Mouse (Mus musculus) limb, embryonic 12.5 days (tissue): ENCODE data around the gene Eddm3b. TPM values are rescaled to one million over a fixed set of nuclear protein-coding genes. Genes with fewer than 3 reads are reported as not detected.
A peak's percentile ranks its signal among the peaks of the same experiment; 100 is the strongest.

Experiments used
- ATAC-seq: fragments of 200-750 bp; cut with Nextera tagmentation; 2 replicates; pipeline ENCODE4 v1.8.0; 2017; ENCODE audit warnings: low read depth, moderate TSS enrichment; ENCODE audit not compliant: insufficient number of reproducible peaks, insufficient read depth, low FRiP score, low TSS enrichment
- H3K27ac ChIP-seq: fragments of 300-500 bp; sonication (generic); 2 replicates; pipeline ENCODE4 v1.5.1; 2016; ENCODE audit warnings: mild to moderate bottlenecking, moderate library complexity
- H3K27me3 ChIP-seq: fragments of 300-500 bp; sonication (generic); 2 replicates; pipeline ENCODE4 v1.6.1; 2016; ENCODE audit warnings: mild to moderate bottlenecking, moderate library complexity
- H3K36me3 ChIP-seq: fragments of 300-500 bp; sonication (generic); 2 replicates; pipeline ENCODE4 v1.6.1; 2016; ENCODE audit warnings: mild to moderate bottlenecking, moderate library complexity
- H3K4me1 ChIP-seq: fragments of 300-500 bp; sonication (generic); replicated peaks from 2 replicates; pipeline ENCODE4 v1.6.1; 2016
- H3K4me2 ChIP-seq: fragments of 300-500 bp; sonication (generic); 2 replicates; pipeline ENCODE4 v1.6.1; 2016; ENCODE audit warnings: mild to moderate bottlenecking, moderate library complexity
- H3K4me3 ChIP-seq: fragments of 300-500 bp; sonication (generic); replicated peaks from 2 replicates; pipeline ENCODE4 v1.5.1; 2016; ENCODE audit warnings: mild to moderate bottlenecking
- H3K9ac ChIP-seq: fragments of 300-500 bp; sonication (generic); replicated peaks from 2 replicates; pipeline ENCODE4 v1.6.1; 2016; ENCODE audit warnings: mild to moderate bottlenecking, moderate library complexity
- H3K9me3 ChIP-seq: fragments of 300-500 bp; sonication (generic); 2 replicates; pipeline ENCODE4 v1.6.1; 2016; ENCODE audit warnings: mild to moderate bottlenecking, moderate library complexity
- WGBS: fragments of 180-500 bp; shearing (Covaris S2); methylation state at CpG from one replicate; pipeline ENCODE4 v1.1.7; 2016; 5-methylcytosine and 5-hydroxymethylcytosine counted together
- polyA plus RNA-seq: library from polyadenylated mRNA; unstranded; fragments of >200 nt; fragmentation: Nextera tagmentation; extraction: Ambion mirVana; gene quantifications from 2 replicates; pipeline ENCODE4 v1.2.1, GENCODE M21; 2016

Eddm3b gene
- polyA plus RNA-seq, 1 experiment from 2014 or later, result not detected

DNA sequence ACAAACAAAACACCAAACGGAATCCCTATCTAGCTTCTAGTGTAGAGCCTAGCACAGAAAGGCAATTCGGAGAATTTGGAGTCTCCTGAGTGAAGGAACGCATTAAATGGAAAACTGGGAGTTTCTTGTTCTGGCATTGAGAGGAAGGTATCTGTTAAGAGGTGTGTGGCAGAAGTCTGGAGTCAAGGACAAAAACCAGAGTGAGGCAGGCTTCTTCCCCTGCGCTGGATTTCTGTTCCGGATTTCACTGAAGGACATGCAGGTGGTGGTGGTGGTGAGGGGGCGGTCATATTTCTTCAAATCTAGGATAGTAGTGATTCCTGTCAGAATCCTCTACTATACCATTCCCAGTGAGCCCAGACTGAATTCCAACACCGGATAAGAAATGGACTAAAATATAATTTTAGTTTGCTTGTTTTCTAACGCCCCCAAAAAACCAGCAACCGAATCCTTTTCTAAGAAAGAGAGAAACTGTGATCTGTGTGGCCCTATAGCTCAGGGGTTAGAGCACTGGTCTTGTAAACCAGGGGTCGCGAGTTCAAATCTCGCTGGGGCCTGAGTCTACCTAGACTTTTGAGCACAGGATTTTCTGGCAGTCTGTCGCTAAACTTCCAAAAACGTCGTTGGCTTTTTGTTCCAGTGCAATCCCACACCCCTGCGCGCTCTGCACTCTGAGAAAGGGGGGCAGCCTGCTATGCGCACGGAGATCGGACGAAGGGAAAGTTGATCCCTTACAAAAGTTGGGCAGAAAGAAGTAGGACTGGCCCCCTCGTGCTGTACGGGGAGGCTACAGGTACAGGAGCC, 25.9 kb upstream of the Eddm3b start:
- Histone ChIP-seq H3K27me3 (peaks cover 10% of the 10 kb centered on the region; the same call in 1 of the 2 replicates), H3K4me1 (0 out of 2 replicates have a peak, but pooled peaks cover 7% of the 10 kb centered on the region), H3K9me3 (no peaks in the 10 kb centered on the region), H3K4me2 (peak overlapping the region; percentile 68), H3K27ac (peak overlapping the region; percentile 75), H3K36me3 (no peaks in the 10 kb centered on the region), H3K9ac (peak overlapping the region; percentile 51), H3K4me3 (peak overlapping the region; percentile 59)
- WGBS, result 1% methylated on average over 23 of the region's 23 CpGs
- ATAC-seq, result peak; percentile 19; the same call in 1 of the 2 replicates

- WGBS, result under 1% methylated on average over 34 of the region's 34 CpGs
- H3K9me3 ChIP-seq, result no peaks in the 10 kb centered on the region
- peak overlapping the region; percentile 75 for H3K27ac ChIP-seq
Measured at GRCm38 (mm10) chr14:51088970-51089673, 25.1 kb upstream of the Eddm3b start.

DNA sequence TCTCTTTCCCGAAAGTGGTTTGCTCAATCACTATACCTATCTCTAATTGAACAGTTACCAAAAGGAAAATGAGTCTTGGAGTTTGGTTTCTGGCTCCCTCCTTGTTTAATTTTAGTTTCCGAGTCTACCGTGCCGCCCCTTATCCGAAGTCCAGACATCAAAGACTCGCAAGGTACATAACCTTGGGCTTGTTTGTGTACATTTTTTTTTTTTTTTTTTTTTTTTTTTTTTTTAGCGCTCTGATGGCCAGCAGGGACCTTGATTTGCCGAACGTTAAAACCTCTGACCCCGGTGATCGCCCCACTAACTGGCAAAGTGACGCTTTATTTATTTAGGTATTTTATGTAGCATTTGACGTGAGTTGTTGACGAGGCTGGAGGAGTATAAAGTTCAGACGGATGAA, 24.6 kb upstream of the Eddm3b start:
- H3K9me3 ChIP-seq, result no peaks in the 10 kb centered on the region
- peak overlapping the region; percentile 68 for H3K4me2 ChIP-seq
- no peaks in the 10 kb centered on the region; the same call in 1 of the 2 replicates for H3K27me3 ChIP-seq
- H3K27ac ChIP-seq, result peak overlapping the region; percentile 87
- H3K4me1 ChIP-seq, result 0 out of 2 replicates have a peak, but pooled peaks cover 3% of the 10 kb centered on the region
- no peak; the same call in 1 of the 2 replicates for ATAC-seq
- under 1% methylated on average over 15 of the region's 15 CpGs for WGBS
- 0 out of 2 replicates have a peak overlapping the region, but pooled peaks have one; percentile 12 for H3K9ac ChIP-seq
- peak overlapping the region; percentile 59 for H3K4me3 ChIP-seq
- H3K36me3 ChIP-seq, result no peaks in the 10 kb centered on the region

More at GRCm38 (mm10) chr14:51088970-51089673, 25.1 kb upstream of the Eddm3b start:
- Histone ChIP-seq H3K9ac (peak overlapping the region; percentile 51), H3K4me3 (peak overlapping the region; percentile 59), H3K4me2 (peak overlapping the region; percentile 68), H3K27me3 (peaks cover 4% of the 10 kb centered on the region; the same call in 1 of the 2 replicates), H3K36me3 (no peaks in the 10 kb centered on the region), H3K4me1 (0 out of 2 replicates have a peak, but pooled peaks cover 3% of the 10 kb centered on the region)
- peak; percentile 88 for ATAC-seq

- Histone ChIP-seq H3K27me3 (no peaks in the 10 kb centered on the region; the same call in 1 of the 2 replicates), H3K9ac (peak overlapping the region; percentile 68), H3K4me2 (peak overlapping the region; percentile 68), H3K27ac (peak overlapping the region; percentile 87), H3K4me3 (peak overlapping the region; percentile 59), H3K4me1 (0 out of 2 replicates have a peak, but pooled peaks cover 3% of the 10 kb centered on the region), H3K9me3 (no peaks in the 10 kb centered on the region), H3K36me3 (no peaks in the 10 kb centered on the region)
- no peak; the same call in 1 of the 2 replicates for ATAC-seq
- under 1% methylated on average over 27 of the region's 27 CpGs for WGBS
Measured at GRCm38 (mm10) chr14:51090077-51090781, 24.0 kb upstream of the Eddm3b start.

- Histone ChIP-seq H3K27me3 (no peaks in the 10 kb centered on the region), H3K36me3 (no peaks in the 10 kb centered on the region), H3K4me3 (peak within 1 kb of the TSS; percentile 59), H3K9ac (peak within 1 kb of the TSS; percentile 68), H3K9me3 (no peaks in the 10 kb centered on the region), H3K27ac (peak within 1 kb of the TSS; percentile 87), H3K4me2 (peak within 1 kb of the TSS; percentile 68), H3K4me1 (0 out of 2 replicates have a peak, but pooled peaks cover 3% of the 10 kb centered on the region)
- WGBS, result 6% methylated on average over 33 of the region's 33 CpGs
- peak; percentile 57; the same call in 1 of the 2 replicates for ATAC-seq
Measured at GRCm38 (mm10) chr14:51090921-51091900, 23.0 kb upstream of the Eddm3b start, which contains the start of the genes Rnase4 and Ang. Gene Rnase4 (plus strand): TSS chr14:51091077. Gene Ang (plus strand): TSS chr14:51091150.

GRCm38 (mm10) chr14:51092073-51092620, 22.1 kb upstream of the Eddm3b start:
- 0 out of 2 replicates have a peak, but pooled peaks cover 3% of the 10 kb centered on the region for H3K4me1 ChIP-seq
- H3K4me3 ChIP-seq, result no peak overlapping the region
- no peaks in the 10 kb centered on the region for H3K36me3 ChIP-seq
- no peak overlapping the region for H3K27ac ChIP-seq
- WGBS, result 53% methylated on average over 8 of the region's 8 CpGs
- no peaks in the 10 kb centered on the region for H3K27me3 ChIP-seq
- ATAC-seq, result no peak
- H3K9ac ChIP-seq, result no peak overlapping the region
- peak overlapping the region; percentile 68 for H3K4me2 ChIP-seq
- H3K9me3 ChIP-seq, result no peaks in the 10 kb centered on the region

DNA sequence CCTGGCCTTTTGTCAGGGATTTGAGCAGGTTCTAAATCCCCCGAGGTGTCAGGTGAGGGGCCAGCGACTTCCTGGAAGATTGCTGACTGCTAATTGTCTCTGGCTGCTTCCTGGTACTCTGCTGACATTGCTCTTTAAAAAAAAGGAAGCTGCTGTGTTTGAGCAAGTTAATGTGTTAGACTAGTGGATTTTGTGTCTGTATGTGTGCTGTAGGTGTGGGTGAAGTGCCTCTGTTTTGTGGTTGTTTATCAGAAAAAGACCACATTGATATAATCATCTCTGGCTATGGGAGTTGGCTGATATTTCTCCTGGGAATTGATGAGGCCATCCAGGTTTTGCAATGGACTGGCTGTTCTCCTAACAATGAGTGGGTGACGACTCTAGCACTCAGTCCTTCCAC, 20.7 kb upstream of the Eddm3b start:
- Histone ChIP-seq H3K27ac (no peak overlapping the region), H3K27me3 (no peaks in the 10 kb centered on the region), H3K4me1 (no peaks in the 10 kb centered on the region)

DNA sequence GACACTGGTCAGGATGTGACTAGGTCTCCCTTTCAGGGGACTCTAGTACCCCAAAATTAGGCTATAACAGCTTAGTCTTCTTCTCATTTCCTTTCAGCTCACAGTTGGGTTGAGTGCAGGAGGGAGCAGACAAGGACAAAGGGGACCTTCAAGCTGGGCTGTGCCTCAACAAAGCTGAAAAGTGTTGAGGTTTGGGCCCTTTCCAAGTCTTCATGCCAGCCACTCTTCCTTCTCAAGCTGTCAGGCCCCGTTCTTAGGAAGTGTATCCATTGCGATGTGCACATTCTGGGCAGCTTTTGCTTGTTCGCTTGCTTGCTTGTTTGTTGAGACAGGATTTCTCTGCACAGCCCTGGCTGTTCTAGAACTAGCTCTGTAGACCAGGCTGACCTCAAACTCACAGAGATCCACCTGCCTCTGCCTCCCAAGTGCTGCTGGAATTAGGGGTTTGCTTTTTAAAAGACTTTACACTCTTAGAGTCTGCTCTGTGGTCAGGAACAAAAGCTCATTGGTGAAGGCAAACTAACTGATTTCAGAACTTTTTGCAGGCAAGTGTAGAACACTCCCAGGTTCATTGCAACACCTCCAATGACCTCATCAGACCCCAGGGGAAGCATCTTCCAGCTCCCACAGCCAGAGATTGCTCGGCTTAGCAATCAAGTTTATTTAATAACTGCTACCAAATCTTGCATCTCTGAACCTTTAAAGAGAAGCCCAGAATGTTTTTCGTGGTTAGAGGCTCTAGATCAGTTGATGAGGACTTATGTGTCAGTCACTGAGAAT, 19.9 kb upstream of the Eddm3b start:
- H3K9me3 ChIP-seq, result no peaks in the 10 kb centered on the region
- H3K4me1 ChIP-seq, result no peaks in the 10 kb centered on the region
- WGBS, result 84% methylated on average over 5 of the region's 5 CpGs
- no peak overlapping the region for H3K4me2 ChIP-seq
- H3K36me3 ChIP-seq, result no peaks in the 10 kb centered on the region
- no peaks in the 10 kb centered on the region for H3K27me3 ChIP-seq
- H3K4me3 ChIP-seq, result no peak overlapping the region
- no peak for ATAC-seq
- H3K27ac ChIP-seq, result no peak overlapping the region
- H3K9ac ChIP-seq, result no peak overlapping the region

More for the DNA sequence above, 20.7 kb upstream of the Eddm3b start:
- Histone ChIP-seq H3K36me3 (no peaks in the 10 kb centered on the region), H3K9ac (no peak overlapping the region), H3K4me2 (no peak overlapping the region), H3K4me3 (no peak overlapping the region), H3K9me3 (no peaks in the 10 kb centered on the region)
- 23% methylated on average over 3 of the region's 3 CpGs for WGBS
- no peak for ATAC-seq

DNA sequence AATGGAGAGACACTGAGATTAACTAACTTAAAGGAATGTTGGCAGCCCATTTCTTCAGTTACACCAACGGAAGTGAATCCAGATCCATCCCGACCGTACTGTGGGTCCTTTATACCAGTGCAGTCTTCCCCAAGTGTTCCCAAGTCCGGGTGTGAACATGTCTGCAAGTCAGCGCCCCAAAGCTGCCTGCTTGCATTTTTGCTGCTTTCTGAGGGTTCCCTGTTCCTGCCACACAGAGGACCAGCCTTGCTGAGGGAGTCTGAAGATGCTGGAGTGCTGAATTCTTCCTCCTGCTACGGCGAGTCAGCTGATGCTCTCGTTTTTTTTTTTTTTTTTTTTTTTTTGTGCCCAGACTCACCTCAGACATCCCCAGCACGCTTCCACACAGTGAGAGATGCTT, 19.3 kb upstream of the Eddm3b start:
- no peak overlapping the region for H3K4me2 ChIP-seq

More for the DNA sequence above, 19.3 kb upstream of the Eddm3b start:
- Histone ChIP-seq H3K4me3 (no peak overlapping the region), H3K27me3 (no peaks in the 10 kb centered on the region), H3K36me3 (no peaks in the 10 kb centered on the region), H3K4me1 (no peaks in the 10 kb centered on the region), H3K9me3 (no peaks in the 10 kb centered on the region), H3K9ac (no peak overlapping the region), H3K27ac (no peak overlapping the region)
- 69% methylated on average over 9 of the region's 9 CpGs for WGBS
- no peak for ATAC-seq
